Mouse (Mus musculus) limb, embryonic 11.5 days (tissue): ENCODE measurements around the gene Prkg1. TPM values are rescaled to one million over a fixed set of nuclear protein-coding genes. Genes with fewer than 3 reads are reported as not detected.

Experiments
- ATAC-seq: fragments of 200-750 bp; cut with Nextera tagmentation; 2 replicates; pipeline ENCODE4 v1.8.0; 2017; ENCODE audit warnings: low read depth; ENCODE audit not compliant: insufficient number of reproducible peaks, low FRiP score, low TSS enrichment
- DNase-seq: peaks from one replicate; pipeline ENCODE4 v3.0.0-alpha.2; 2015; ENCODE audit warnings: low spot score
- H3K27ac ChIP-seq: fragments of 300-500 bp; sonication (generic); replicated peaks from 2 replicates; pipeline ENCODE4 v1.5.1; 2014; ENCODE audit warnings: low read depth, mild to moderate bottlenecking, low read length
- H3K27me3 ChIP-seq: fragments of 300-500 bp; sonication (generic); 2 replicates; pipeline ENCODE4 v1.6.1; 2014; ENCODE audit warnings: mild to moderate bottlenecking, low read length, mixed read lengths; ENCODE audit not compliant: control insufficient read depth, insufficient read depth
- H3K36me3 ChIP-seq: fragments of 300-500 bp; sonication (generic); 2 replicates; pipeline ENCODE4 v1.6.1; 2014; ENCODE audit warnings: mild to moderate bottlenecking, low read length, moderate library complexity, mixed read lengths; ENCODE audit not compliant: control insufficient read depth, insufficient read depth
- H3K4me1 ChIP-seq: fragments of 300-500 bp; sonication (generic); 2 replicates; pipeline ENCODE4 v1.6.1; 2014; ENCODE audit warnings: low read length, mixed read lengths; ENCODE audit not compliant: control insufficient read depth, insufficient read depth
- H3K4me2 ChIP-seq: fragments of 300-500 bp; sonication (generic); 2 replicates; pipeline ENCODE4 v1.6.1; 2014; ENCODE audit warnings: low read depth, mild to moderate bottlenecking, moderate library complexity; ENCODE audit not compliant: severe bottlenecking
- H3K4me3 ChIP-seq: fragments of 300-500 bp; sonication (generic); 2 replicates; pipeline ENCODE4 v1.5.1; 2014; ENCODE audit warnings: low read depth, low read length
- H3K9ac ChIP-seq: fragments of 300-500 bp; sonication (generic); 2 replicates; pipeline ENCODE4 v1.6.1; 2014; ENCODE audit warnings: mild to moderate bottlenecking, low read length
- H3K9me3 ChIP-seq: fragments of 300-500 bp; sonication (generic); 2 replicates; pipeline ENCODE4 v1.6.1; 2016; ENCODE audit warnings: low read length; ENCODE audit not compliant: control insufficient read depth
- WGBS: fragments of 180-500 bp; shearing (Covaris S2); extraction: QIAGEN DNeasy Blood & Tissue Kit; methylation state at CpG from one replicate; pipeline ENCODE4 v1.1.7; 2014; 5-methylcytosine and 5-hydroxymethylcytosine counted together
- polyA plus RNA-seq: library from polyadenylated mRNA; unstranded; fragments of >200 nt; fragmentation: Nextera tagmentation; extraction: Ambion mirVana; gene quantifications from 2 replicates; pipeline ENCODE4 v1.2.1, GENCODE M21; 2014

Prkg1 gene
- polyA plus RNA-seq, 1 experiment from 2014 or later, result 2.1 TPM

GRCm38 (mm10) chr19:31577092-31577491 lies 187.7 kb downstream of the Prkg1 start:
- Histone ChIP-seq H3K27ac (no peak overlapping the region), H3K4me3 (no peak overlapping the region), H3K9ac (no peak overlapping the region), H3K4me2 (no peak overlapping the region), H3K27me3 (no peaks in the 10 kb centered on the region), H3K36me3 (no peaks in the 10 kb centered on the region), H3K4me1 (no peaks in the 10 kb centered on the region), H3K9me3 (no peaks in the 10 kb centered on the region)
- DNase-seq (no peak), ATAC-seq (no peak)
- 42% methylated on average over 4 of the region's 4 CpGs for WGBS

GRCm38 (mm10) chr19:31564329-31564728 lies 200.5 kb downstream of the Prkg1 start:
- H3K27ac ChIP-seq, result no peak overlapping the region
- ATAC-seq (no peak), DNase-seq (no peak)
- H3K9me3 ChIP-seq, result no peaks in the 10 kb centered on the region
- H3K9ac ChIP-seq, result no peak overlapping the region
- no peaks in the 10 kb centered on the region for H3K4me1 ChIP-seq
- no peak overlapping the region for H3K4me3 ChIP-seq
- no peaks in the 10 kb centered on the region for H3K36me3 ChIP-seq
- H3K27me3 ChIP-seq, result no peaks in the 10 kb centered on the region
- 95% methylated on average over 4 of the region's 4 CpGs for WGBS
- H3K4me2 ChIP-seq, result no peak overlapping the region

GRCm38 (mm10) chr19:31546063-31546462 lies 218.8 kb downstream of the Prkg1 start:
- Histone ChIP-seq H3K9ac (no peak overlapping the region), H3K9me3 (no peaks in the 10 kb centered on the region), H3K4me1 (no peaks in the 10 kb centered on the region), H3K27ac (no peak overlapping the region), H3K4me2 (no peak overlapping the region), H3K4me3 (no peak overlapping the region), H3K27me3 (no peaks in the 10 kb centered on the region), H3K36me3 (no peaks in the 10 kb centered on the region)
- DNase-seq (no peak), ATAC-seq (no peak)
- WGBS, result 90% methylated on average over 5 of the region's 5 CpGs

GRCm38 (mm10) chr19:31531249-31531740 lies 233.5 kb downstream of the Prkg1 start:
- no peak overlapping the region; the same call in 1 of the 2 replicates for H3K4me2 ChIP-seq
- no peak overlapping the region for H3K27ac ChIP-seq
- DNase-seq, result peak; percentile 29
- H3K9ac ChIP-seq, result no peak overlapping the region
- ATAC-seq, result no peak; the same call in 1 of the 2 replicates
- peaks cover 3% of the 10 kb centered on the region; the same call in 1 of the 2 replicates for H3K4me1 ChIP-seq
- H3K27me3 ChIP-seq, result no peaks in the 10 kb centered on the region
- no peaks in the 10 kb centered on the region for H3K36me3 ChIP-seq
- 36% methylated on average over 7 of the region's 7 CpGs for WGBS
- no peaks in the 10 kb centered on the region for H3K9me3 ChIP-seq
- no peak overlapping the region for H3K4me3 ChIP-seq

- H3K27ac ChIP-seq, result no peak overlapping the region
- peaks cover 3% of the 10 kb centered on the region; the same call in 1 of the 2 replicates for H3K4me1 ChIP-seq
- DNase-seq, result peak; percentile 47
- no peak for ATAC-seq
- WGBS, result 30% methylated on average over 5 of the region's 5 CpGs
- H3K9me3 ChIP-seq, result no peaks in the 10 kb centered on the region
- H3K27me3 ChIP-seq, result no peaks in the 10 kb centered on the region
- H3K4me3 ChIP-seq, result no peak overlapping the region
- H3K4me2 ChIP-seq, result peak overlapping the region; percentile 5; the same call in 1 of the 2 replicates
- no peak overlapping the region for H3K9ac ChIP-seq
- no peaks in the 10 kb centered on the region for H3K36me3 ChIP-seq
Measured at GRCm38 (mm10) chr19:31530616-31531015, 234.2 kb downstream of the Prkg1 start.

GRCm38 (mm10) chr19:31529890-31530289 lies 234.9 kb downstream of the Prkg1 start:
- Histone ChIP-seq H3K36me3 (no peaks in the 10 kb centered on the region), H3K27ac (no peak overlapping the region), H3K4me1 (peaks cover 3% of the 10 kb centered on the region; the same call in 1 of the 2 replicates), H3K9me3 (no peaks in the 10 kb centered on the region), H3K4me2 (no peak overlapping the region), H3K4me3 (no peak overlapping the region), H3K9ac (no peak overlapping the region), H3K27me3 (no peaks in the 10 kb centered on the region)
- ATAC-seq (no peak), DNase-seq (no peak)
- WGBS, result 55% methylated on average over 4 of the region's 4 CpGs

- Histone ChIP-seq H3K27ac (no peak overlapping the region), H3K4me2 (no peak overlapping the region), H3K9ac (no peak overlapping the region), H3K4me3 (no peak overlapping the region), H3K9me3 (no peaks in the 10 kb centered on the region), H3K27me3 (no peaks in the 10 kb centered on the region), H3K4me1 (no peaks in the 10 kb centered on the region; the same call in 1 of the 2 replicates), H3K36me3 (no peaks in the 10 kb centered on the region)
- DNase-seq (no peak), ATAC-seq (no peak)
- 30% methylated on average over 2 of the region's 2 CpGs for WGBS
Measured at GRCm38 (mm10) chr19:31514490-31514889, 250.3 kb downstream of the Prkg1 start.

GRCm38 (mm10) chr19:31507831-31508230 lies 257.0 kb downstream of the Prkg1 start:
- H3K4me2 ChIP-seq, result no peak overlapping the region
- H3K4me1 ChIP-seq, result no peaks in the 10 kb centered on the region
- H3K27me3 ChIP-seq, result no peaks in the 10 kb centered on the region
- H3K9ac ChIP-seq, result no peak overlapping the region
- H3K36me3 ChIP-seq, result no peaks in the 10 kb centered on the region
- ATAC-seq (no peak), DNase-seq (no peak)
- no peak overlapping the region for H3K27ac ChIP-seq
- H3K4me3 ChIP-seq, result no peak overlapping the region
- H3K9me3 ChIP-seq, result no peaks in the 10 kb centered on the region
- 90% methylated on average over 3 of the region's 3 CpGs for WGBS

GRCm38 (mm10) chr19:31506296-31506695 lies 258.5 kb downstream of the Prkg1 start:
- H3K27me3 ChIP-seq, result no peaks in the 10 kb centered on the region
- no peak overlapping the region for H3K9ac ChIP-seq
- H3K4me1 ChIP-seq, result no peaks in the 10 kb centered on the region
- H3K4me2 ChIP-seq, result no peak overlapping the region
- DNase-seq, result no peak
- H3K27ac ChIP-seq, result no peak overlapping the region
- no peak overlapping the region for H3K4me3 ChIP-seq
- no peak for ATAC-seq
- no peaks in the 10 kb centered on the region for H3K36me3 ChIP-seq
- H3K9me3 ChIP-seq, result no peaks in the 10 kb centered on the region
- 58% methylated on average over 2 of the region's 2 CpGs for WGBS
